Mouse (Mus musculus) heart, adult 2 months (tissue): ENCODE results near the gene Arrdc4.

Source experiments
- CTCF ChIP-seq: fragments of 200-600 bp; IDR thresholded peaks from 2 replicates; pipeline ENCODE4 v1.8.1; 2022; ENCODE audit warnings: antibody characterized with exemption, mild to moderate bottlenecking, moderate library complexity
- EP300 ChIP-seq: fragments of 200-500 bp; IDR thresholded peaks from 2 replicates; pipeline ENCODE4 v1.6.1; 2011; ENCODE audit warnings: low read depth, low read length, control low read depth; ENCODE audit not compliant: insufficient read depth
- POLR2A ChIP-seq: fragments of 200-500 bp; IDR thresholded peaks from 2 replicates; pipeline ENCODE4 v1.6.1; 2011; ENCODE audit warnings: mild to moderate bottlenecking, low read depth, low read length, control low read depth; ENCODE audit not compliant: insufficient read depth

DNA sequence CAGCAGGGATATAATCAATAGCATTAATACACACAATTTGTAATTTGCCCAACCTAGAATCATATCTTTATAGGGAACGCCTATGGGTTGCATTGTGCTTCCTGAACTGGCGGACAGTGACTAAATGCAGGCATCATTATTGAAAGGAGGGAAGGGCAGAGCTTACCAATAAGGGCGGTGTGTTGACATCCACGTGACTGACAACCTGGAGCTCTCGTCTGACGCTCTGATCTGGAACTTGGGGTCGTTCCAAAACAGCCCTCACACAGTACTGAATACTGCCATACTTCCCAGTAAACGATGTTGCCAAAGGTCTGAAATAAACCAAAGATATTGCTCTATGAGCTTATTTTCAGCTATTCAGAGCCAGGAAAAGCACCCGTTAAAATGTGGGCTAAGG is 4.4 kb downstream of the Arrdc4 start:
- TF ChIP-seq CTCF (no peak), EP300 (no peak), POLR2A (no peak)
